Mouse (Mus musculus) kidney, embryonic 14.5 days (tissue): ENCODE measurements around the gene Ccnd1. TPM values are rescaled to one million over a fixed set of nuclear protein-coding genes. Genes with fewer than 3 reads are reported as not detected.

Experiments used
- ATAC-seq: fragments of 200-750 bp; cut with Nextera tagmentation; 2 replicates; pipeline ENCODE4 v1.8.0; 2017; ENCODE audit warnings: moderate number of reproducible peaks, mild to moderate bottlenecking, moderate TSS enrichment, moderate library complexity; ENCODE audit not compliant: low FRiP score, low TSS enrichment
- H3K27ac ChIP-seq: fragments of 300-500 bp; sonication (generic); 2 replicates; pipeline ENCODE4 v1.5.1; 2014; ENCODE audit warnings: low read depth, mild to moderate bottlenecking, low read length, moderate library complexity, mixed read lengths
- H3K27me3 ChIP-seq: fragments of 300-500 bp; sonication (generic); 2 replicates; pipeline ENCODE4 v1.6.1; 2014; ENCODE audit warnings: mild to moderate bottlenecking, low read length; ENCODE audit not compliant: control insufficient read depth, insufficient read depth
- H3K36me3 ChIP-seq: fragments of 300-500 bp; sonication (generic); 2 replicates; pipeline ENCODE4 v1.6.1; 2014; ENCODE audit warnings: low read length, mixed read lengths; ENCODE audit not compliant: control insufficient read depth, insufficient read depth
- H3K4me1 ChIP-seq: fragments of 300-500 bp; sonication (generic); 2 replicates; pipeline ENCODE4 v1.6.1; 2014; ENCODE audit warnings: low read length, mixed read lengths; ENCODE audit not compliant: control insufficient read depth, insufficient read depth
- H3K4me2 ChIP-seq: fragments of 300-500 bp; sonication (generic); replicated peaks from 2 replicates; pipeline ENCODE4 v1.6.1; 2014; ENCODE audit warnings: low read depth, mild to moderate bottlenecking, low read length
- H3K4me3 ChIP-seq: fragments of 300-500 bp; sonication (generic); 2 replicates; pipeline ENCODE4 v1.5.1; 2014; ENCODE audit warnings: mild to moderate bottlenecking, low read length
- H3K9ac ChIP-seq: fragments of 300-500 bp; sonication (generic); 2 replicates; pipeline ENCODE4 v1.6.1; 2014; ENCODE audit warnings: low read depth, mild to moderate bottlenecking, low read length, moderate library complexity
- H3K9me3 ChIP-seq: fragments of 300-500 bp; sonication (generic); 2 replicates; pipeline ENCODE4 v1.6.1; 2016; ENCODE audit warnings: low read length; ENCODE audit not compliant: control insufficient read depth
- WGBS: fragments of 180-500 bp; shearing (Covaris S2); extraction: QIAGEN DNeasy Blood & Tissue Kit; methylation state at CpG from one replicate; pipeline ENCODE4 v1.1.7; 2014; 5-methylcytosine and 5-hydroxymethylcytosine counted together
- polyA plus RNA-seq: library from polyadenylated mRNA; unstranded; fragments of >200 nt; fragmentation: Nextera tagmentation; extraction: Ambion mirVana; gene quantifications from 2 replicates; pipeline ENCODE4 v1.2.1, GENCODE M21; 2014

Gene Ccnd1
- 231 and 315 TPM in 2 replicates for polyA plus RNA-seq

DNA sequence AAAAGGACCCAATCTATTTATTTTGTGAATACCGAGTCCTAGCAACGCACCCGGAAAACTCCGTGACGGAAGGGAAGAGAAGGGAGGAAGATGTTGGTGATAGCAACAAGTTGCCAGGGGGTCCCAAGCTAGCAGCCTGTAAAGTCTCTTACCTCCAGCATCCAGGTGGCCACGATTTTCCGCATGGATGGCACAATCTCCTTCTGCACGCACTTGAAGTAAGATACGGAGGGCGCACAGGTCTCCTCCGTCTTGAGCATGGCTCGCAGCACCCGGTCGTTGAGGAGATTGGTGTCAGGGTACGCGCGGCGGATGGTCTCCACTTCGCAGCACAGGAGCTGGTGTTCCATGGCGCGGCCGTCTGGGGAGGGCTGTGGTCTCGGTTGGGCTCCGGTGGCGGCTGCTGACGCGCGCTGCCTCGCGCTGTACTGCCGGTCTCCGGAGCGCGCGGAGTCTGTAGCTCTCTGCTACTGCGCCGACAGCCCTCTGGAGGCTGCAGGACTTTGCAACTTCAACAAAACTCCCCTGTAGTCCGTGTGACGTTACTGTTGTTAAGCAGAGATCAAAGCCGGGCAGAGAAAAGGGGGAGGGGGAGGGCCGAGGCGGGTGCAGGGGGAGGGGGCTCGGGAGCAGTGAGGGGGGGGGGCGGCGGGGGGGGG is at the start of gene Ccnd1:
Gene Ccnd1 (minus strand): TSS at position 582 of the 659 bp plus-strand sequence.
- peak; percentile 60 for ATAC-seq

DNA sequence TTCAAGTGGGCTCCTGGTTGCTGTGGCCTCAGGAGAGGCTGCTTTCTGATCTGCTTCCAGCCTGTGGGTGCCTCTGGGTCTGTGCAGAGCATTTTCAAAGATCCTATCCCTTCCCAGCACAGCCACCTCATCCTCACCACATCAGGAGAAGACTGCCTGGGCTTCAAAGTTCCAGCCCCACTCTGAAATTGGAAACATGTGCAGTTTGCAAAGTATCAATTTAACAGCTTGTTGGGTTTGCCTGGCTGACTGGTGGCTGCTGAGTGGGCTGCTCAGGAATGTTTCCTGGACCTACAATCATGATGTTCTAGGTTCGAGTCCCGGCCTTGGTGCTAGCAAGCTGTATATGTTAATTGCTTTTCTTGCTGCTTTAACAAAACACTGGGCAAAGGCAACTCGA is 49.1 kb upstream of the Ccnd1 start:
- WGBS, result 63% methylated on average over 3 of the region's 3 CpGs
- H3K9ac ChIP-seq, result no peak overlapping the region
- no peak overlapping the region for H3K4me3 ChIP-seq
- H3K27me3 ChIP-seq, result no peaks in the 10 kb centered on the region
- no peaks in the 10 kb centered on the region for H3K36me3 ChIP-seq
- no peaks in the 10 kb centered on the region for H3K9me3 ChIP-seq
- no peak overlapping the region for H3K4me2 ChIP-seq
- H3K27ac ChIP-seq, result no peak overlapping the region
- H3K4me1 ChIP-seq, result no peaks in the 10 kb centered on the region
- ATAC-seq, result no peak

More for the DNA sequence above, at the start of gene Ccnd1:
- WGBS, result 0% methylated on average over 40 of the region's 45 CpGs
- H3K27ac ChIP-seq, result peak within 1 kb of the TSS; percentile 94
- H3K4me1 ChIP-seq, result peaks cover 26% of the 10 kb centered on the region
- no peaks in the 10 kb centered on the region for H3K9me3 ChIP-seq
- peak within 1 kb of the TSS; percentile 88 for H3K9ac ChIP-seq
- peak within 1 kb of the TSS; percentile 90 for H3K4me2 ChIP-seq
- H3K4me3 ChIP-seq, result peak within 1 kb of the TSS; percentile 57
- H3K36me3 ChIP-seq, result peaks cover 28% of the 10 kb centered on the region
- no peaks in the 10 kb centered on the region for H3K27me3 ChIP-seq

DNA sequence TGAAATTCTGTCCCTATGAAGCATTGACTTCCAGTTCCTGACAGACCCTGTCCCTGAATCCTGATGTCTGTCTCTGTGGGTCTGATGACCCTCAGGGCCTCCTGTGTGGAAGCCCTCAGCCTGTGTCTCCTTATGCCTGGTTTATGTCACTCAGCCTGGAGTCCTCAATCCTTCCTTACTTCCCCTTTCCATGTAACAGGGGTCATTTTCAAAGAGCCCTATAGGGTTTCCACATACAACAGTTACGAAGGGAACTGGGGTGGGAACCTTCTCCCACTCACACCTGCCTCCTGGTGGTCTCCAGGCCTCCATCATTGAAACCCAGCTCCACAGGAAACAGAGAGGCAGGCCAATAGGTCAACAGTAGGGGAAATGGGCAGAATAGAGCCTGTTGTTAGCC is 45.4 kb upstream of the Ccnd1 start:
- H3K4me2 ChIP-seq, result no peak overlapping the region
- no peak for ATAC-seq
- no peaks in the 10 kb centered on the region for H3K9me3 ChIP-seq
- H3K27me3 ChIP-seq, result no peaks in the 10 kb centered on the region
- H3K4me1 ChIP-seq, result no peaks in the 10 kb centered on the region
- WGBS, result 69% methylated on average over 1 of the region's 1 CpGs
- H3K36me3 ChIP-seq, result no peaks in the 10 kb centered on the region
- no peak overlapping the region for H3K4me3 ChIP-seq
- H3K9ac ChIP-seq, result no peak overlapping the region
- no peak overlapping the region for H3K27ac ChIP-seq

DNA sequence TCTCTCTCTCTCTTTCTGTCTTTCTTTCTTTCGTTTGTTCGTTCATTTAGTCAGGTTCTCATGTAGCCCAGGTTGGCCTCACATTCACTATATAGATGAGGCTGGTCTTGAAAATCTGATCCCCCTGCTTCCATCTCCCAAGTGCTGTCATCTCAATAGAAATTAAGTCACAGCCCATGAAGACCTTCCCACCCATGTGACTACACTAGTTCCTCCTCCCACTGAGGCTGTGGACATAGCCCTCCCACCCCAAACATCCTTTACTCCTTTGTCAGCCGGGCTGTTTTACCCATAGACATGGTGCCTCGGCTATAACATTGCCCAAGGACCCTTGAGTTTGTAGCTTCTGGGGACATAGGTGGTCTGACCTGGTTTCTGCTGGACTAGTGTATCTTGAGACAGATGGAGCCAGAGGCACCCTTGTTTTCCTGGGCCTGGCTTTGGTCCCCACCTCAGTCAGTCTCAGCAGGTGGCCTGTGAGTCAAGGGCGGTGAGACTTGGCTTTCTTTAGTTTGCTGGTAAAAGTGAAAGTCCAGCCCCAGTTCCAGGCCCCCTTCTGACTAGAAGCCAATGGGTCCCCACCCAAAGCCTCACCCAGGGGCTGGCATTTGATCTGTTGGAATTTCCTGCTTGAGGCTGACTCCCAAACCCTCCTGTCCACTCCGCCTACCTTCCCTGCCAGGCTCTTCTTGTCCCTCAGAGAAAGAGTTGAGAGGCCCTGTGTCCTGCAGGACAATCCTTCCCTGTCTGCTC is 42.8 kb upstream of the Ccnd1 start:
- H3K27me3 ChIP-seq, result no peaks in the 10 kb centered on the region
- no peak for ATAC-seq
- no peaks in the 10 kb centered on the region for H3K4me1 ChIP-seq
- H3K36me3 ChIP-seq, result no peaks in the 10 kb centered on the region
- H3K9me3 ChIP-seq, result no peaks in the 10 kb centered on the region
- 86% methylated on average over 6 of the region's 6 CpGs for WGBS
- no peak overlapping the region for H3K4me3 ChIP-seq
- no peak overlapping the region for H3K4me2 ChIP-seq
- H3K9ac ChIP-seq, result no peak overlapping the region
- no peak overlapping the region for H3K27ac ChIP-seq

DNA sequence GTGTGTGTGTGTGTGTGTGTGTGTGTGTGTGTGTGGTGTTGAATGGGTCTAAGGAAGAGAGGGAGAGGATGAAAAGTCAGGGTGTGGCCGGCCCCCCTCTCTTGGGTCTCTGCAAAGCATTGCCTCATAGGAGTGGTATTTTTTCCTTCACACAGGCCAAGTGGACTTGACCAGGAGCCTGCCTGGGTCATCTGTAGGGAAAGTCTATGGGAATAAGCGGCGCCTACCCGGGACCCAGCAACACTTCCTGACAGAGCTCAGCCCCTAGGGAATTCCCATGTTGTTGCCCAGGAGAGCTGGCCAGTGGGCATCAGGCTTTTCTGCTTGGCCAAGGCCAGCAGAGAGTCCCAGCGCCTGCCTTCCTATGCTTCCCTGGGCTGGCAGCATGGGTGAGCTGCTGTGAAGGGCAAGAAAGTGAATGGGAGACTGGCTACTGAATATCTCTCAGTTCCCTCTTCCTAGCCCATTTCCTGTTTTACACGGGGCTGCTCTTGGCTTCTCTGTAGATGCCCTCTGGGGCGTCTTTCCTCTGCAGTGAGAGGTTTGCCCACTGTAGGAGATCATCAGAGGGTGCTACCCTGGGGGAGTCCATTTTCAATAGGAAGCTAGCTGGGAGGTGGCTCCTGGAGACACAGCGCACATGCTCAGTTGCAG is 41.8 kb upstream of the Ccnd1 start:
- H3K4me3 ChIP-seq, result no peak overlapping the region
- no peak overlapping the region for H3K4me2 ChIP-seq
- no peak overlapping the region for H3K27ac ChIP-seq
- no peaks in the 10 kb centered on the region for H3K4me1 ChIP-seq
- H3K9me3 ChIP-seq, result no peaks in the 10 kb centered on the region
- ATAC-seq, result 0 out of 2 replicates have a peak, but pooled peaks have one; percentile 24
- H3K27me3 ChIP-seq, result no peaks in the 10 kb centered on the region
- 76% methylated on average over 8 of the region's 8 CpGs for WGBS
- H3K36me3 ChIP-seq, result no peaks in the 10 kb centered on the region
- no peak overlapping the region for H3K9ac ChIP-seq

DNA sequence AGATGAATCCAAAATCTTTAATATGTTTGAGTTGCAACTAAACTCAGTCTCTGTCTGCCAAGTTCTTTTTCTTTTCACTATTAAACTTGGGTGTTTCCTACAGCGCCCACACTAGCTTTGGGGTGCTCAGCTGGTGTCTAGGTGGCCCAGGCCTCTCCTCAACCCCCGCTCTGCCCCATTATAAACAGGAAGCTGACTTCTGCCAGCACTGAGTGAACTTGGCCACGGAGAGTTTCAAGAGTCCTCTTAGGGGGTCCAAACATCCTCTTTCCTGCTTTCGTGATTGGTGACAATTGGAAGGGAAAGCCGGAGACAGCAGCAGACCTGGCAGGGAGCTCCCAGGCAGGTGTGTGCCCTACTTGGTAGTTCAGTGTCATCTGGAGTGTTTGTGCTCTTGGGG is 40.1 kb upstream of the Ccnd1 start:
- WGBS, result 70% methylated on average over 5 of the region's 5 CpGs

DNA sequence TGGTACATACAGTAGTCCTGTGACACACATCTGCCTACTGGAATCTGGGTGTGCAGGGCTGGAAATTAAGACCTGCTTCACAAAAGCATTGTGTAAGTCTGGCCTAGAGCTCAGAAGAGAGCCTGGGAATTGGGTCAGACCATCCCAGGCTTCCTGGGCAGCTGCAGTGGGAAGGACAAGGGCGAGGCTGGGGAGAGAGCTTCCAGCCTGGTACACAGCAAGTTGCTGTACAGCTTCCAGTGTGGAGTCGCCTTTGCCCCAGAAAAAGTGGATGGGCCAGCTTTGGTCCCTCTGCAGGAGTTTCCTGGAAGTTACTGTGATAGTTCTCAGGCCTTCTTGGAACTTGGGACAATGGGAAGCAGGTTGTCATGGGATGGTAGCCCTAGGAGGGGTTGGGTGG is 37.4 kb upstream of the Ccnd1 start:
- Histone ChIP-seq H3K27ac (no peak overlapping the region), H3K9me3 (no peaks in the 10 kb centered on the region), H3K27me3 (no peaks in the 10 kb centered on the region), H3K4me1 (no peaks in the 10 kb centered on the region), H3K9ac (no peak overlapping the region), H3K36me3 (no peaks in the 10 kb centered on the region), H3K4me2 (no peak overlapping the region), H3K4me3 (no peak overlapping the region)
- no peak for ATAC-seq
- WGBS, result 91% methylated on average over 2 of the region's 2 CpGs

More for the DNA sequence above, 40.1 kb upstream of the Ccnd1 start:
- no peak overlapping the region for H3K27ac ChIP-seq
- no peaks in the 10 kb centered on the region for H3K9me3 ChIP-seq
- no peak overlapping the region for H3K4me2 ChIP-seq
- H3K4me1 ChIP-seq, result no peaks in the 10 kb centered on the region
- H3K36me3 ChIP-seq, result no peaks in the 10 kb centered on the region
- no peak overlapping the region for H3K9ac ChIP-seq
- H3K27me3 ChIP-seq, result no peaks in the 10 kb centered on the region
- no peak overlapping the region for H3K4me3 ChIP-seq
- ATAC-seq, result no peak

DNA sequence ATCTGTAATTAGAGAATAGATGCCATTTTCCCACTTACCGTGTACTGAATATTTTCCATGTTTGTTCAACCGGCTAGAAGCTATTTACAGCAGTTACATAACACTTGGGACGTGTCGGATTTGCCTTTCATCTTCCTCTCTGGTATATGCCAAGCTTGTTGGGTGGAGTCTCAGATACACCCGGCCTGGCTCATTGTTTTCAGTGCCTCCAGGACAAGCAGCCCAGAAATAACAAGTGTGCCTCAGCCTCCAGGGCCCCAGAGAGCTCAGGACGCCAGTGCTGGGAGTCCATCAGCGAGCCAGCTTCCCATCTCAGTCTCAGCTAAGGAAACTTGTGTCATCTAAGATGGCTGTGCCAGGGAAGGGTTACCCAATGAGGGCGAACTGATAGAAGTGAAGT is 33.7 kb upstream of the Ccnd1 start:
- H3K4me1 ChIP-seq, result no peaks in the 10 kb centered on the region
- H3K4me3 ChIP-seq, result no peak overlapping the region
- H3K9me3 ChIP-seq, result no peaks in the 10 kb centered on the region
- ATAC-seq, result no peak
- no peak overlapping the region for H3K4me2 ChIP-seq
- no peak overlapping the region for H3K27ac ChIP-seq
- WGBS, result 62% methylated on average over 8 of the region's 8 CpGs
- no peaks in the 10 kb centered on the region for H3K27me3 ChIP-seq
- no peaks in the 10 kb centered on the region for H3K36me3 ChIP-seq
- H3K9ac ChIP-seq, result no peak overlapping the region

DNA sequence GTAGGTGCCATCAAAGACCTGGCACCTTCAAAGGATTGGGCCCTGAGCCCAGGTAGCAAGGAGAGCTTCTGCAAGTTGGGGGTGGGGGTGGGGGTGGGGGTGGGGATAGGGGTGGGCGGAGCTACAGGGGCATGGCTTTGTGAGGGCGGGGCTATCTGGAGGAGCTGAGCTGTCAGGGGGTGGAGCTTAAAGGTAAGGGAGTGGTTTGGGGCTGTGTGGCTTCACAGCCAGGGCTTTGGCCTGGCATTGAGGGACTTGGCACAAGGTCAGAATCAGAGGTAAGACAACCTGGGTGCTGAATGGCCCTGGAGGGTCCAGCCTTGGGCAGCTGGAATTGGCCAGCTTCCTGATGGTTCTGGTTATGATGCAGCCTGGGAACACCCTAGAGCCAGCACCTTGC is 32.0 kb upstream of the Ccnd1 start:
- H3K36me3 ChIP-seq, result no peaks in the 10 kb centered on the region
- no peaks in the 10 kb centered on the region for H3K9me3 ChIP-seq
- no peaks in the 10 kb centered on the region for H3K4me1 ChIP-seq
- no peak overlapping the region for H3K4me2 ChIP-seq
- H3K9ac ChIP-seq, result no peak overlapping the region
- H3K27me3 ChIP-seq, result no peaks in the 10 kb centered on the region
- H3K27ac ChIP-seq, result no peak overlapping the region
- WGBS, result 58% methylated on average over 2 of the region's 2 CpGs
- no peak overlapping the region for H3K4me3 ChIP-seq
- ATAC-seq, result 0 out of 2 replicates have a peak, but pooled peaks have one; percentile 32
